24 mouse cellular contexts compared by ENCODE assay signal in genomic region chr9:113673721-113674120, GRCm38 (mm10).
"Had no signal": no experiment of that assay in that cellular context is flagged by ENCODE, and none has a peak within 500 bp of the region (broad histone marks: within the 10 kb centered on the region; RNA-seq: fewer than 3 reads in every experiment).

No protein-coding gene starts in this region.

- DNase-seq: gastrocnemius, adult 2 months; gastrocnemius, postnatal 10 days; gastrocnemius, postnatal 25 days; heart, adult 2 months; heart, postnatal 10 days; heart, postnatal 4 days; kidney, adult 18-20 months; kidney, adult 8-10 months; kidney, postnatal 10 days; kidney, postnatal 25 days; kidney, postnatal 4 days; layer of hippocampus, postnatal 36 days; left cerebral cortex, postnatal 4 days had no signal

- H3K4me3 ChIP-seq: gastrocnemius, adult 2 months; heart, adult 2 months; heart, embryonic 12.5 days; hindbrain, embryonic 10.5 days; hindbrain, embryonic 12.5 days; intestine, embryonic 15.5 days; layer of hippocampus, adult 2 months; limb, embryonic 13.5 days; limb, embryonic 15.5 days had no signal

- H3K4me2 ChIP-seq: heart, embryonic 12.5 days; hindbrain, embryonic 12.5 days; hindbrain, embryonic 14.5 days; intestine, embryonic 15.5 days; limb, embryonic 13.5 days; limb, embryonic 15.5 days had no signal

- H3K4me1 ChIP-seq: heart, embryonic 12.5 days; hindbrain, embryonic 10.5 days; hindbrain, embryonic 12.5 days; intestine, embryonic 15.5 days; limb, embryonic 13.5 days; limb, embryonic 15.5 days had no signal

- H3K9me3 ChIP-seq: heart, embryonic 12.5 days; hindbrain, embryonic 10.5 days; hindbrain, embryonic 12.5 days; intestine, embryonic 15.5 days; limb, embryonic 13.5 days; limb, embryonic 15.5 days had no signal

- H3K27me3 ChIP-seq: heart, embryonic 12.5 days; hindbrain, embryonic 12.5 days; intestine, embryonic 15.5 days; limb, embryonic 13.5 days; limb, embryonic 15.5 days had no signal

- H3K9ac ChIP-seq: heart, embryonic 12.5 days; hindbrain, embryonic 12.5 days; hindbrain, embryonic 14.5 days; intestine, embryonic 15.5 days; limb, embryonic 13.5 days; limb, embryonic 15.5 days had no signal

- H3K27ac ChIP-seq: gastrocnemius, adult 2 months; heart, adult 2 months; hindbrain, embryonic 10.5 days; hindbrain, embryonic 12.5 days; hindbrain, embryonic 14.5 days; intestine, embryonic 15.5 days; layer of hippocampus, adult 2 months; limb, embryonic 13.5 days; limb, embryonic 15.5 days had no signal

- ATAC-seq: hindbrain, embryonic 16.5 days; inflammation-experienced regulatory T-cells, adult 6 months; intestine, embryonic 15.5 days; intestine, postnatal 0 days had no signal
